ENCODE assay signal across 20 mouse cellular contexts in the genomic region with DNA sequence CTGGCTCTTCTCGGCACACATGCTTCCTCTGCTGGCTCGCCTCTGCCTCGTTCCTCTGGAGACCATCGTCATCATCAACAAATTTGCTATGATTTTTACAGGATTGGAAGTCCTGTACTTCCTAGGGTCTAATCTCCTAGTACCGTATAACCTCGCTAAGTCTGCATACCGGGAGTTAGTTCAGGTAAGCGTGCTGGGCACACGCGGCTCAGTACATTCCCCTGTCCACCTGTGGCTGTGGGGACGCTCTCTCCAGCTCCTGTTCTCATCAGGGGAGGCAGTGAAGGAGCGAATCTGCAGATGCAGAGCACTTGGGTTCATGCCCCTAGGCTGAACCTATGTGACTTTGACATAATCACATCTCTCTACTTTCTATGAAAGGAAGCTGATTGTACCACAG.
"Had no signal": no experiment of that assay in that cellular context is flagged by ENCODE, and none has a peak within 500 bp of the region (broad histone marks: within the 10 kb centered on the region; RNA-seq: fewer than 3 reads in every experiment).

No protein-coding gene starts in this region.

- ATAC-seq: liver, postnatal 0 days; lung, postnatal 0 days; midbrain, embryonic 13.5 days; midbrain, embryonic 15.5 days had no signal

- DNase-seq: liver, postnatal 0 days; lung, adult 2 months; lung, postnatal 14 days; lung, postnatal 36 days; retina, postnatal 1 day; right cerebral cortex, adult 18-20 months; right cerebral cortex, postnatal 25 days; right cerebral cortex, postnatal 4 days; spleen, adult 18-20 months; thymus, adult 2 months; thymus, postnatal 25 days; thymus, postnatal 4 days had no signal

- H3K27me3 ChIP-seq: lung, embryonic 15.5 days; megakaryocyte, embryonic 14.5 days; midbrain, embryonic 13.5 days; midbrain, embryonic 15.5 days; neural tube, embryonic 12.5 days had no signal

- H3K27ac ChIP-seq: lung, embryonic 15.5 days; macrophage; midbrain, embryonic 13.5 days; midbrain, embryonic 15.5 days; neural tube, embryonic 12.5 days had no signal

- H3K9me3 ChIP-seq: lung, embryonic 15.5 days; midbrain, embryonic 13.5 days; midbrain, embryonic 15.5 days; neural tube, embryonic 12.5 days had no signal

- H3K9ac ChIP-seq: liver, postnatal 0 days; lung, embryonic 15.5 days; midbrain, embryonic 13.5 days; midbrain, embryonic 15.5 days; neural tube, embryonic 12.5 days had no signal

- H3K4me3 ChIP-seq: lung, embryonic 15.5 days; megakaryocyte, embryonic 14.5 days; midbrain, embryonic 13.5 days; midbrain, embryonic 15.5 days; neural tube, embryonic 12.5 days had no signal

- H3K4me2 ChIP-seq: lung, embryonic 15.5 days; midbrain, embryonic 11.5 days; midbrain, embryonic 13.5 days; midbrain, embryonic 15.5 days; neural tube, embryonic 12.5 days had no signal

- H3K4me1 ChIP-seq: midbrain, embryonic 15.5 days; neural tube, embryonic 12.5 days had no signal
